Mouse (Mus musculus): Measurements from ENCODE around the gene Slc39a7. TPM values are rescaled to one million over a fixed set of nuclear protein-coding genes. Genes with fewer than 3 reads are reported as not detected.

The Slc39a7 gene
- polyA plus RNA-seq, 1 experiment = 138 TPM

DNA sequence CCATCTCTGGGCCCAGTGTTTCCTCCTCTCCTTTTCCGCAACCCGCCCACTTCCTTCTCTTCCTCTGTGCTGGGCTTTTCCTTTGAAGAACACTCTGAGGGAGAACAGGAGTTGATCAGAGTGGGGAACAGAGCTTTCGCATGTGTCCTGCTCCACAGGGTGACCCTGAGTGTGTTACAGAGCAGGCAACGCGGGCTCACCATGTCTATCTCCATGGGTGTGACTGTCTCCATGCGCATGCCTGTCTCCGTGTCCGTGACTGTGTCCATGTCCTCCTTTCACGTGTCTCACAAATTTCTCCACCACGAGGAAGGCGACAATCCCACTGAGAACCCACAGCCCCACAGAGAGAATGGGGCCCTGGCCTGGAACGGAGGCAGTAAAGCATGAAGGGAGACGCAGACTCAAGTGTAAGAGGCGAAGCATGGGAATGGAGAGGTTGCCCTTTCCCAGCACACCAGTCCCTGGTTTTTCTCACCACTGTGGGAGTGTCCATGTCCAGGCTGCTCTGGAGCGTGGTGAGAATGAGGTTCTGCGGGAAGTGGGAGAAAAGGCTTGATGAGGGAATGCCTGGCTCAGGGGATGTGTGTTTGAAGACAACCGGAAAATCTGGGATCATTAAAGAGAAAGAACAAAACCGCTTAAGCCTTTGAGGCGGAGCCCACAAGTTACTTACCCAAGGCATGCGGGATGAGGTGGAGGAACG is 1.4 kb downstream of the Slc39a7 start:
- no peak for TF ChIP-seq POLR2A (IDR thresholded peaks at IDR 0.05; ENCODE audit: borderline replicate concordance, extremely low read depth, insufficient read depth, insufficient read length, poor library complexity, severe bottlenecking)
- no peak for TF ChIP-seq CTCF (IDR thresholded peaks at IDR 0.05; ENCODE audit: borderline replicate concordance, extremely low read depth, insufficient read depth, insufficient read length)
- no peak for DNase-seq (ENCODE audit: low read depth)

DNA sequence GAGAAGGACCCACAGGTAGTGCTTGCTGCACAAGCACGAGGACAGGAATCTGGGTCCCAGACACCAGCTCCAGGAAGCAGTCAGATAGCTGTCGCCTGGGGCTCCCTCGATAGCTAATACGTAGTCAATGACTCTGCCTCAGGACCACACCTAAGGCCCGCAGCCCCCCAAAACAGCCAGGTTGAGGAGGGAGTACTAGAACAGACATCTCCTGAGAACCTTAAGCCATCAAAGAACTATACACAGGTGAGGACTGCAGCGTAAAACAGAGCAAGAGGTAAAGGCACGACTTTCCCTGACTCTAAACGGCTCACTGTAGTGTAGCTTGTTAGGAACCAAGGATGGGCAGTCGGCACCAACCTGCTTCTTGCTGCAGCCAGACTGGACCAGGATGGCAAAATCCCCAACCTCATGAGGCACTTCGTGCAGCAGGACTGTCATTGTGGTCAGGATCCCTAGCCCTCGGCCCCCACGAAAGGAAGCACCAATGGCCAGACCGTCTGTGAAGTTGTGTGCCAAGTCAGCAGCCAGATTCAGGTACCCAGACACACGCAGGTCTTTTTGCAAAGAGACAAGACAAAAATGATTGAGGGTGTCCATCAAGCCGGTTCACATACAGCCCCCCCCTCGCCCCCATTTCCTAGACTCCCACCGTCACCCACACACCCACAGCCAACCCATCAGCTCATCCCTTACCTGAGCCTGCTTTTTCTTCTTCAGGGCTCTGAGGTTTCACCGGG is 2.2 kb downstream of the Slc39a7 start:
- TF ChIP-seq POLR2A (IDR thresholded peaks at IDR 0.05; ENCODE audit: borderline replicate concordance, extremely low read depth, insufficient read depth, insufficient read length, poor library complexity, severe bottlenecking) (no peak), CTCF (IDR thresholded peaks at IDR 0.05; ENCODE audit: borderline replicate concordance, extremely low read depth, insufficient read depth, insufficient read length) (no peak)
- no peak for DNase-seq (ENCODE audit: low read depth)

DNA sequence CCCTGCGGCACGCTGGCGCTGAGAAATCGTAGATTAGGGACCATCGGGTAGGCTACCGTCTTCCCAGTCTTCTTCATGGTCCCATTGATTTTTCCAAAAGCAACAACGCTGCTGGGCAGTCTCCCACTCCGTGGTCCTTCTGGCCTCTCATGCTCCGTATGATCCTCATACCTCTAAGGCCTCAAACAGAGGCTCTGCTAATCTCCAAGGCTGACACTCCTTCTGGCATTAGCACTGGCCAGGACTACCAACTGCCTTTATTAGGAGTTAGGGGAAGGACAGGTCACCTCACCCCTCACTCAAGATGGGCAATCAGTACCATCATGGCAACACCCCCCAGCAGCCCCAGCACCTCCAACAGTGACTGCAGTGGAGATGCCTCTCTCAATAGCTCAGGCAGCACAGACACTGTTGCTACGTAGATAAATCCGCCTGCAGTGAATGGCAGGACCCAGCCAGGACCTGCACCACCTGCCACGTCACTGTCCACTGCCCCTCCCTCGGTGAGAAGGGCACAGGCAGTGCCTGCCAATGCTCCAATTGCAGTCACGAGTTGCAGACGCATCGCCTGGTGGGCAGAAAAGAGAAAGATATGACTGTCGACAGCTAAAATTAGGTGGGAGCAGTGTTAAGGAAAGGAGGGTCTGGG is 2.9 kb downstream of the Slc39a7 start:
- DNase-seq (ENCODE audit: low read depth) = no peak
- TF ChIP-seq CTCF (IDR thresholded peaks at IDR 0.05; ENCODE audit: borderline replicate concordance, extremely low read depth, insufficient read depth, insufficient read length) (no peak), POLR2A (IDR thresholded peaks at IDR 0.05; ENCODE audit: borderline replicate concordance, extremely low read depth, insufficient read depth, insufficient read length, poor library complexity, severe bottlenecking) (no peak)

DNA sequence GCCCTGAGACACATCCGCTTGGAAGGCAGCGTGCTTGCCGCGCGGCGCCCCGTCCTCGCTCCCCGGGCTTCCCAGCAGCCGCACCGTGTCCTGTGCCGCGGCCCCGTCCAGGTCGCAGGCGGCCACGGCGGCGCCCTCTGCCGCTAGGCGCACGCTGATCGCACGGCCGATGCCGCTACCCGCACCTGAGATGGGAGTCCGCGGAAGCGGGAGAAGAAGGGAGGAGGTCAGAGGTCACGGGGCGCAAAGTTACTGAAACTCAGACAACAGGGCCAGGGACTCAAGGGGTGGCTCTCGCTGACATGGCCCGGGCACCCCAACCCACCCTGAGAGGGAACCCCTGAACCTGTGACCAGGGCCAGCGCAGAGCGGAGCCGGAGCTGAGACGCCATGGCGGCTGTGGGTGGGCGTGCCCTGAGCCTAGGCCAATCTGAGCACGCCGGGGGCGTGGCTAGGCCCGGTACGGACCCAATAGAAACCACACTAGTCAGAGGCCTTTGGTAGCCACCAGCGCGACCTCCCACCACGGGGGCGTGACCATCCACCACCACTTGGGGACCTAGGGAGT is 3.7 kb downstream of the Slc39a7 start, which contains the start of gene H2-Ke6:
TSS of gene H2-Ke6 (minus strand) at position 405 of the 568 bp plus-strand sequence.
- TF ChIP-seq CTCF (IDR thresholded peaks at IDR 0.05; ENCODE audit: borderline replicate concordance, extremely low read depth, insufficient read depth, insufficient read length) = peak; percentile 12; the same call in 1 of the 2 replicates
- peak; percentile 28; the same call in 1 of the 2 replicates for TF ChIP-seq POLR2A (IDR thresholded peaks at IDR 0.05; ENCODE audit: borderline replicate concordance, extremely low read depth, insufficient read depth, insufficient read length, poor library complexity, severe bottlenecking)
- DNase-seq (ENCODE audit: low read depth) = peak; percentile 96

DNA sequence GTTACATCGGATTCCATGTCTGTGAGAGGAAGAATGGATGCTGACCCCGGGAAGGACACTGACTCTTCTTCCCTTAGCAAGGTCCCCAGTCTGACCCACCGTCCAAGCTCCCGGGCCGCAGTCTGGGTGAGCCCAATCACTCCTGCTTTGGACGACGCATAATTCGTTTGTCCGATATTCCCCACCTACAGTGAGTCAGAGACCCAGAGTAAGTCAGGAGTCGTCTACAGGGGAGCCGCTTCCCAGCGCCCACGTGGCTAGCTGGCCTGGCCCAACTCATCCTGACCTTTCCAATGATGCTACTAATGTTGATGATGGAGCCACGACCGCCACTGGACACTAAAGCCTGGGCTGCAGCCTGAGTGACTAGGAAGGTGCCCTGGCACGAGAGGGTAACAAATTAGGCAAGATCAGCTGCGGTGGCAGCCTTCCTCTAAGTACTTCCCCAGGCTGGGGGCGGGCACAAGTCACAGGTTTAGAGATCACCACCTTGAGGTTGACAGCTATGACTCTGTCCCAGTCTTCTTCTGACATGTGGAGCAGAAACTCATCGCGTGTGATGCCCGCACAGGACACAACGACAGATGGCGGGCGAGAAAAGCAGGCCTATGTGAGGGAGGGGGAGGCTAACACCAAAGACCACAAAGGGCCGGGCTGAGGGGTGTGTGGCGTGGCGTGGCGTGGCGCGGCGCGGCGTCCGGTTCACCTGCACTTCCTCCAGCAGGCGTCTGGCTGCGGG is 4.4 kb downstream of the Slc39a7 start:
- TF ChIP-seq POLR2A (IDR thresholded peaks at IDR 0.05; ENCODE audit: borderline replicate concordance, extremely low read depth, insufficient read depth, insufficient read length, poor library complexity, severe bottlenecking) (no peak), CTCF (IDR thresholded peaks at IDR 0.05; ENCODE audit: borderline replicate concordance, extremely low read depth, insufficient read depth, insufficient read length) (no peak)
- DNase-seq (ENCODE audit: low read depth) = no peak

DNA sequence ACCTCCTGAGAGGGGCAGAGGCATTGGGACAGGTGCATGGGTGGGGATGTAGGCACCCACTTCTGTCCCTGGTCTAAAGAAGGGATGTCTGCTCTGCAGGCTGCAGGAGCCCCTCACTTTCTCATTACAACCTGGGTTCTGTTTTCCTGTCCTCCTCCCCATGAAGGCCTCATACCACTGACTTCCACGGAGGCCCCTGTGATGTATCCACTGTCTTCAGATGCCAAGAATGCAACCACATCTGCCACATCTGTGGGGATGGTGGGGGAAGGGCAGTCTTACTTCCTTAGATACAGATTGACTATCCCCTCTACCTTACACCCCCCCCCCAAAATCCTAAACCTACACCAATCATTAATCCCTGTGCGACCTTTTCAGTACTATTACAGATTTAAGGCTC is 5.3 kb downstream of the Slc39a7 start:
- DNase-seq (ENCODE audit: low read depth) = no peak
- no peak for TF ChIP-seq CTCF (IDR thresholded peaks at IDR 0.05; ENCODE audit: borderline replicate concordance, extremely low read depth, insufficient read depth, insufficient read length)
- TF ChIP-seq POLR2A (IDR thresholded peaks at IDR 0.05; ENCODE audit: borderline replicate concordance, extremely low read depth, insufficient read depth, insufficient read length, poor library complexity, severe bottlenecking) = no peak

DNA sequence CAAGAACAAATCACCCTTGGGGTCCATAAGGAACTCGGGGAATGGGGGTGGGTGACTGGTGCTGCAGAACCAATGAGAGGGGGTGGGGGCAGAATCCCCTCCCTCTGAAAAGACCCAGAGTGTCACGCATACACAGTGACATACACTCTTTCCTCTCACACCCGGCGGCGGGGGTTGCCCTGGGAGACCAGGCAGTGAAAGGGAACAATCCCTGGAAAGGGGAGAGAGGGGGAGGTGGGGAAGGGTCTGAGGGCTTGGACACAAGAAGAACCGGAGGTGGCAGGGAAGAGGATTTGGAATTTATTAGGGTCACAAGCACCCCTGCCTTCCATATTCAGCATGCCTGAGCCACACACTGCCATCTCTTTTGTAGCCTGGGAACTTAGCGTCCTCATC is 5.7 kb downstream of the Slc39a7 start:
- DNase-seq (ENCODE audit: low read depth) = no peak
- TF ChIP-seq POLR2A (IDR thresholded peaks at IDR 0.05; ENCODE audit: borderline replicate concordance, extremely low read depth, insufficient read depth, insufficient read length, poor library complexity, severe bottlenecking) (no peak), CTCF (IDR thresholded peaks at IDR 0.05; ENCODE audit: borderline replicate concordance, extremely low read depth, insufficient read depth, insufficient read length) (no peak)

DNA sequence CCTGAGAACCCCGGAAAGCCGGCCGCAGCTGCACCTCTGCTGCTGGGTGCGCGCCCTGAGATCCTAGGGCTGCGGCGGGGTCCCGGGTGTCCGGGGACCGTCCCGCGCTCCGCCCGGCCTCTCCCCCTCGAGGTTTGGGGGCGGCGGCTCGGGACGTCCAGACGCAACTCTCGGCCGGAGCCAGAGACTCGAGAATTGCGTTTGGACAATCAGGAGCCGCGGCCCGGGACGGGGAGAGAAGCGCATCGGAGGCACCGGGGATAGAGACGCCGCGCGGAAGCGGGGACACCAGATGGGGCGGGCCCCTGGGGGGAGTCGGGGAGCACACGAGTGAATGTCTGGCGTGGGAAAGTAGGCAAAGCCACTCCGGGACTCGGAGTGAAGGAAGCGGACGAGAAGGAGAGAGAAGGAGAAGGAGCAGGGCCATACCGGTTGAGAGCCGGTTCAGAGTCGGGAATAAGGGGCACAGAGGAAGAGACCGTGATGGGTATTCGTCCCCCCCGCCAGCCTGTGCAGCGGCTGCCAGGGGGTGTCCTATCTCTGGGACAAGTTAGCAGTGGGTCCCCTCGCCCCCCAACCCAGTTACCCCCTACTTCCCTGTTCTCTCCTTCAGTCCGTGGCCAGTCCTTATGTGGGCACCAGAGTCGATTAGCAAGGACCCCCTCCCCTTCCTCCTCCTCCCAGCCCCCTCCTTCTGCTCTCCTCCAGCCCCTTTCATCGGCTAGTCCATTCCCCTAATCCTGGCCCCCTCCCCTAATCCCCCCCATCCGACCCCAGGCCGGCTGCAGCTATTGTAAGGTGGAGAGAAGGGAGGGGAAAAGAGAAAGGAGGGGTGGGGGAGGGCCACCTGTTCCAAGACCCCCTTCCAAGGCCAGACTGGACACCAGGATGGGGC is 6.4 kb downstream of the Slc39a7 start:
- DNase-seq (ENCODE audit: low read depth) = peak; percentile 94
- no peak for TF ChIP-seq POLR2A (IDR thresholded peaks at IDR 0.05; ENCODE audit: borderline replicate concordance, extremely low read depth, insufficient read depth, insufficient read length, poor library complexity, severe bottlenecking)
- no peak for TF ChIP-seq CTCF (IDR thresholded peaks at IDR 0.05; ENCODE audit: borderline replicate concordance, extremely low read depth, insufficient read depth, insufficient read length)

DNA sequence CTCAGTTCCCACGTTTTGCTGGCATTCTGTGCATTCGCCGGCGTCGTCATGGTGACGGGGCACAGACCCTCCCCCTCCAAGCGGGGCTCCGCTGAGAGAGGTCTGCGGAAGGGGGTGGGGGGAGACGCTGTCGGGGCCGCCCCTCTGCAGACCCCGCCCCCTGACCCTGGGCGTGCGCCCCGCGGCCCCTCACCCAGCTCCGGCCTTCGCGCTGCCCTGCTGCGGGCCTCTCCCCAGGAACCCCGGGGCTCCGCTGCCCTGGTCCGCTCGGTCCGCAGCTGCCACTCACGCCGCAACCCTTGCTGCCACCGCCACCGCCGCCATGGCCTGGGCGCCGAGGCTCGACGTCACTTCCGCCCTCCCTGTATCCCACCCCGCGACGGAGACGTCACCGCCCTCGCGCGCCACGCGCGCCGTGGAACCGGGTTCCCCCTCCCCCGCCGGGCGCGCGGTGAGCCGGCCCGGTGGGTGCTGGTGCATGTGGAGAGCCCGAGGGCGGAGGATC is 7.1 kb downstream of the Slc39a7 start, which contains the start of gene Ring1:
TSS of gene Ring1 (minus strand) at position 364 of the 505 bp plus-strand sequence.
- DNase-seq (ENCODE audit: low read depth) = peak; percentile 96
- TF ChIP-seq CTCF (IDR thresholded peaks at IDR 0.05; ENCODE audit: borderline replicate concordance, extremely low read depth, insufficient read depth, insufficient read length) (no peak), POLR2A (IDR thresholded peaks at IDR 0.05; ENCODE audit: borderline replicate concordance, extremely low read depth, insufficient read depth, insufficient read length, poor library complexity, severe bottlenecking) (peak; percentile 92)

All from brain, embryonic 14.5 days (tissue).